Mouse (Mus musculus): Measurements from ENCODE around the gene 2410002F23Rik. TPM values are rescaled to one million over a fixed set of nuclear protein-coding genes. Genes with fewer than 3 reads are reported as not detected.
"Not testable (repeated sequence)": the region's sequence is repeated elsewhere in the genome, so short reads cannot be mapped to it uniquely, and the experiment has no call there.

The 2410002F23Rik gene
- polyA plus RNA-seq, 1 experiment from 2014 or later = 40.3 TPM

- Histone ChIP-seq H3K27me3 (no peaks in the 10 kb centered on the region), H3K4me2 (no peak overlapping the region), H3K27ac (no peak overlapping the region), H3K4me3 (replicated peaks) (no peak overlapping the region), H3K9me3 (replicated peaks) (no peaks in the 10 kb centered on the region), H3K4me1 (replicated peaks) (peaks cover 25% of the 10 kb centered on the region), H3K9ac (no peak overlapping the region), H3K36me3 (no peaks in the 10 kb centered on the region)
- WGBS (ENCODE audit: insufficient replicate concordance) = 51% methylated on average over 2 of the region's 2 CpGs
- no peak for ATAC-seq (ENCODE audit: low read depth)
- no peak for DNase-seq
Observed at GRCm38 (mm10) chr7:44241163-44241562, 5.4 kb upstream of the 2410002F23Rik start.

- 36% methylated on average over 1 of the region's 1 CpGs for WGBS (ENCODE audit: insufficient replicate concordance)
- no peak for ATAC-seq (ENCODE audit: low read depth)
- peaks cover 47% of the 10 kb centered on the region for H3K4me1 ChIP-seq (replicated peaks)
- no peak overlapping the region for H3K9ac ChIP-seq
- no peaks in the 10 kb centered on the region for H3K9me3 ChIP-seq (replicated peaks)
- peaks cover 14% of the 10 kb centered on the region for H3K36me3 ChIP-seq
- DNase-seq = no peak
- no peak overlapping the region for H3K27ac ChIP-seq
- H3K4me3 ChIP-seq (replicated peaks) = no peak overlapping the region
- no peaks in the 10 kb centered on the region for H3K27me3 ChIP-seq
- H3K4me2 ChIP-seq = no peak overlapping the region
Observed at GRCm38 (mm10) chr7:44244080-44244479, 2.4 kb upstream of the 2410002F23Rik start.

- under 1% methylated on average over 23 of the region's 23 CpGs for WGBS (ENCODE audit: insufficient replicate concordance)
- peaks cover 41% of the 10 kb centered on the region for H3K36me3 ChIP-seq
- DNase-seq = peak; percentile 37
- peaks cover 45% of the 10 kb centered on the region for H3K4me1 ChIP-seq (replicated peaks)
- no peaks in the 10 kb centered on the region for H3K9me3 ChIP-seq (replicated peaks)
- peak overlapping the region; percentile 87 for H3K4me2 ChIP-seq
- peak overlapping the region; percentile 91 for H3K9ac ChIP-seq
- ATAC-seq (ENCODE audit: low read depth) = peak; percentile 14
- H3K4me3 ChIP-seq (replicated peaks) = peak overlapping the region; percentile 93
- no peaks in the 10 kb centered on the region for H3K27me3 ChIP-seq
- H3K27ac ChIP-seq = peak overlapping the region; percentile 71
Observed at GRCm38 (mm10) chr7:44246984-44247470, 505 bp downstream of the 2410002F23Rik start.

GRCm38 (mm10) chr7:44247971-44248370 lies 1.4 kb downstream of the 2410002F23Rik start:
- Histone ChIP-seq H3K27ac (no peak overlapping the region), H3K27me3 (no peaks in the 10 kb centered on the region), H3K9ac (peak overlapping the region; percentile 91), H3K4me3 (replicated peaks) (peak overlapping the region; percentile 93), H3K4me1 (replicated peaks) (peaks cover 45% of the 10 kb centered on the region), H3K4me2 (peak overlapping the region; percentile 87), H3K36me3 (peaks cover 51% of the 10 kb centered on the region), H3K9me3 (replicated peaks) (no peaks in the 10 kb centered on the region)
- 82% methylated on average over 2 of the region's 2 CpGs for WGBS (ENCODE audit: insufficient replicate concordance)
- no peak for DNase-seq
- ATAC-seq (ENCODE audit: low read depth) = no peak

GRCm38 (mm10) chr7:44249248-44249647 lies 2.7 kb downstream of the 2410002F23Rik start:
- Histone ChIP-seq H3K4me1 (replicated peaks) (peaks cover 45% of the 10 kb centered on the region), H3K4me3 (replicated peaks) (no peak overlapping the region), H3K36me3 (peaks cover 57% of the 10 kb centered on the region), H3K27ac (no peak overlapping the region), H3K4me2 (0 out of 2 replicates have a peak overlapping the region, but pooled peaks have one; percentile 8), H3K27me3 (no peaks in the 10 kb centered on the region), H3K9ac (no peak overlapping the region), H3K9me3 (replicated peaks) (no peaks in the 10 kb centered on the region)
- WGBS (ENCODE audit: insufficient replicate concordance) = 82% methylated on average over 4 of the region's 4 CpGs
- DNase-seq (no peak), ATAC-seq (ENCODE audit: low read depth) (no peak)

- Histone ChIP-seq H3K4me1 (replicated peaks) (peaks cover 36% of the 10 kb centered on the region), H3K36me3 (peaks cover 57% of the 10 kb centered on the region)
- H3K4me3 ChIP-seq (replicated peaks); DNase-seq; H3K9me3 ChIP-seq (replicated peaks); H3K27me3 ChIP-seq; H3K27ac ChIP-seq; ATAC-seq (ENCODE audit: low read depth); H3K4me2 ChIP-seq; H3K9ac ChIP-seq: not testable (repeated sequence)
- 81% methylated on average over 17 of the region's 17 CpGs for WGBS (ENCODE audit: insufficient replicate concordance)
Observed at GRCm38 (mm10) chr7:44250732-44251275, 4.3 kb downstream of the 2410002F23Rik start.

GRCm38 (mm10) chr7:44253023-44253616 lies 6.6 kb downstream of the 2410002F23Rik start:
- no peak overlapping the region for H3K27ac ChIP-seq
- ATAC-seq (ENCODE audit: low read depth) = no peak; the same call in 1 of the 2 replicates
- no peaks in the 10 kb centered on the region for H3K27me3 ChIP-seq
- DNase-seq = no peak
- no peak overlapping the region for H3K4me3 ChIP-seq (replicated peaks)
- H3K9me3 ChIP-seq (replicated peaks) = no peaks in the 10 kb centered on the region
- peaks cover 53% of the 10 kb centered on the region for H3K36me3 ChIP-seq
- H3K9ac ChIP-seq = no peak overlapping the region
- peaks cover 23% of the 10 kb centered on the region for H3K4me1 ChIP-seq (replicated peaks)
- no peak overlapping the region for H3K4me2 ChIP-seq
- WGBS (ENCODE audit: insufficient replicate concordance) = 58% methylated on average over 15 of the region's 15 CpGs

GRCm38 (mm10) chr7:44254930-44255329 lies 8.4 kb downstream of the 2410002F23Rik start:
- H3K27ac ChIP-seq = no peak overlapping the region
- H3K4me1 ChIP-seq (replicated peaks) = 0 out of 2 replicates have a peak, but pooled peaks cover 7% of the 10 kb centered on the region
- H3K27me3 ChIP-seq = no peaks in the 10 kb centered on the region
- H3K9ac ChIP-seq = no peak overlapping the region
- ATAC-seq (ENCODE audit: low read depth) = no peak
- no peak overlapping the region for H3K4me2 ChIP-seq
- H3K36me3 ChIP-seq = peaks cover 35% of the 10 kb centered on the region
- no peak overlapping the region for H3K4me3 ChIP-seq (replicated peaks)
- 71% methylated on average over 6 of the region's 6 CpGs for WGBS (ENCODE audit: insufficient replicate concordance)
- DNase-seq = no peak
- H3K9me3 ChIP-seq (replicated peaks) = no peaks in the 10 kb centered on the region

- H3K27me3 ChIP-seq = peaks cover 19% of the 10 kb centered on the region
- no peak within 1 kb of the TSS for H3K9ac ChIP-seq
- 63% methylated on average over 4 of the region's 4 CpGs for WGBS (ENCODE audit: insufficient replicate concordance)
- ATAC-seq (ENCODE audit: low read depth) (no peak), DNase-seq (no peak)
- no peak within 1 kb of the TSS for H3K27ac ChIP-seq
- H3K4me2 ChIP-seq = no peak within 1 kb of the TSS
- peaks cover 14% of the 10 kb centered on the region for H3K36me3 ChIP-seq
- no peak within 1 kb of the TSS for H3K4me3 ChIP-seq (replicated peaks)
- no peaks in the 10 kb centered on the region for H3K9me3 ChIP-seq (replicated peaks)
- no peaks in the 10 kb centered on the region for H3K4me1 ChIP-seq (replicated peaks)
Observed at GRCm38 (mm10) chr7:44257278-44257677, 10.8 kb downstream of the 2410002F23Rik start, which contains the start of gene Acp4. Gene Acp4, minus strand, starts transcription at chr7:44257378.

GRCm38 (mm10) chr7:44260410-44260809 lies 13.9 kb downstream of the 2410002F23Rik start:
- Histone ChIP-seq H3K4me1 (replicated peaks) (peaks cover 5% of the 10 kb centered on the region; the same call in 1 of the 2 replicates), H3K4me2 (no peak overlapping the region), H3K36me3 (no peaks in the 10 kb centered on the region), H3K4me3 (replicated peaks) (no peak overlapping the region), H3K9ac (no peak overlapping the region), H3K9me3 (replicated peaks) (no peaks in the 10 kb centered on the region), H3K27me3 (peaks cover 41% of the 10 kb centered on the region), H3K27ac (no peak overlapping the region)
- no peak for ATAC-seq (ENCODE audit: low read depth)
- DNase-seq = no peak
- WGBS (ENCODE audit: insufficient replicate concordance) = 56% methylated on average over 6 of the region's 6 CpGs

- ATAC-seq (ENCODE audit: low read depth) = no peak
- Histone ChIP-seq H3K9me3 (replicated peaks) (no peaks in the 10 kb centered on the region), H3K9ac (no peak within 1 kb of the TSS), H3K4me1 (replicated peaks) (peaks cover 5% of the 10 kb centered on the region; the same call in 1 of the 2 replicates), H3K4me2 (no peak within 1 kb of the TSS), H3K4me3 (replicated peaks) (no peak within 1 kb of the TSS), H3K36me3 (no peaks in the 10 kb centered on the region), H3K27ac (no peak within 1 kb of the TSS), H3K27me3 (peaks cover 41% of the 10 kb centered on the region)
- DNase-seq = no peak
- WGBS (ENCODE audit: insufficient replicate concordance) = 43% methylated on average over 5 of the region's 5 CpGs
Observed at GRCm38 (mm10) chr7:44261147-44261546, 14.6 kb downstream of the 2410002F23Rik start, which contains the start of gene Gm15517. Gene Gm15517, plus strand, starts transcription at chr7:44261447.

Data from liver, embryonic 13.5 days (tissue).